Mouse (Mus musculus): ENCODE measurements around the gene Fmod.

Fmod gene

GRCm38 (mm10) chr1:134074606-134075005 is 37.6 kb downstream of the Fmod start:
- Histone ChIP-seq H3K27me3 (ENCODE audit: insufficient read depth, low read length) (peaks cover 30% of the 10 kb centered on the region), H3K4me3 (replicated peaks; ENCODE audit: low read length) (no peak overlapping the region), H3K36me3 (ENCODE audit: insufficient read depth, low read length) (peaks cover 42% of the 10 kb centered on the region), H3K4me1 (replicated peaks; ENCODE audit: low read depth, low read length) (peaks cover 56% of the 10 kb centered on the region), H3K9me3 (ENCODE audit: low read length) (no peaks in the 10 kb centered on the region)
- TF ChIP-seq CTCF (conservative IDR thresholded peaks at IDR 0.05; ENCODE audit: low read length) (no peak), POU5F1 (IDR thresholded peaks at IDR 0.05; ENCODE audit: borderline replicate concordance, low read length) (no peak), NANOG (IDR thresholded peaks at IDR 0.05; ENCODE audit: borderline replicate concordance, low read length) (no peak)

- no peak for TF ChIP-seq CTCF (conservative IDR thresholded peaks at IDR 0.05; ENCODE audit: low read length)
- TF ChIP-seq POU5F1 (IDR thresholded peaks at IDR 0.05; ENCODE audit: borderline replicate concordance, low read length), result no peak
- TF ChIP-seq NANOG (IDR thresholded peaks at IDR 0.05; ENCODE audit: borderline replicate concordance, low read length), result no peak
- peaks cover 42% of the 10 kb centered on the region for H3K36me3 ChIP-seq (ENCODE audit: insufficient read depth, low read length)
- peaks cover 27% of the 10 kb centered on the region for H3K27me3 ChIP-seq (ENCODE audit: insufficient read depth, low read length)
- H3K9me3 ChIP-seq (ENCODE audit: low read length), result no peaks in the 10 kb centered on the region
- H3K4me1 ChIP-seq (replicated peaks; ENCODE audit: low read depth, low read length), result peaks cover 57% of the 10 kb centered on the region
- no peak overlapping the region; the same call in 1 of the 2 replicates for H3K4me3 ChIP-seq (replicated peaks; ENCODE audit: low read length)
These were observed 38.5 kb downstream of the Fmod start for GRCm38 (mm10) chr1:134075532-134075931.

GRCm38 (mm10) chr1:134076789-134077188 is 39.7 kb downstream of the Fmod start:
- H3K27me3 ChIP-seq (ENCODE audit: insufficient read depth, low read length), result peaks cover 25% of the 10 kb centered on the region
- no peaks in the 10 kb centered on the region for H3K9me3 ChIP-seq (ENCODE audit: low read length)
- peak overlapping the region; percentile 29; the same call in 1 of the 2 replicates for H3K4me3 ChIP-seq (replicated peaks; ENCODE audit: low read length)
- peaks cover 42% of the 10 kb centered on the region for H3K36me3 ChIP-seq (ENCODE audit: insufficient read depth, low read length)
- no peak for TF ChIP-seq CTCF (conservative IDR thresholded peaks at IDR 0.05; ENCODE audit: low read length)
- no peak for TF ChIP-seq NANOG (IDR thresholded peaks at IDR 0.05; ENCODE audit: borderline replicate concordance, low read length)
- no peak for TF ChIP-seq POU5F1 (IDR thresholded peaks at IDR 0.05; ENCODE audit: borderline replicate concordance, low read length)
- peaks cover 57% of the 10 kb centered on the region for H3K4me1 ChIP-seq (replicated peaks; ENCODE audit: low read depth, low read length)

- H3K4me3 ChIP-seq (replicated peaks; ENCODE audit: low read length), result peak overlapping the region; percentile 89
- H3K27me3 ChIP-seq (ENCODE audit: insufficient read depth, low read length), result peaks cover 23% of the 10 kb centered on the region
- no peak for TF ChIP-seq POU5F1 (IDR thresholded peaks at IDR 0.05; ENCODE audit: borderline replicate concordance, low read length)
- TF ChIP-seq CTCF (conservative IDR thresholded peaks at IDR 0.05; ENCODE audit: low read length), result no peak
- TF ChIP-seq NANOG (IDR thresholded peaks at IDR 0.05; ENCODE audit: borderline replicate concordance, low read length), result no peak
- no peaks in the 10 kb centered on the region for H3K9me3 ChIP-seq (ENCODE audit: low read length)
- peaks cover 42% of the 10 kb centered on the region for H3K36me3 ChIP-seq (ENCODE audit: insufficient read depth, low read length)
- peaks cover 64% of the 10 kb centered on the region for H3K4me1 ChIP-seq (replicated peaks; ENCODE audit: low read depth, low read length)
These were observed 40.5 kb downstream of the Fmod start for GRCm38 (mm10) chr1:134077389-134078060.

GRCm38 (mm10) chr1:134078061-134078795 is 41.2 kb downstream of the Fmod start:
- no peaks in the 10 kb centered on the region for H3K9me3 ChIP-seq (ENCODE audit: low read length)
- peak overlapping the region; percentile 89 for H3K4me3 ChIP-seq (replicated peaks; ENCODE audit: low read length)
- peaks cover 17% of the 10 kb centered on the region for H3K27me3 ChIP-seq (ENCODE audit: insufficient read depth, low read length)
- TF ChIP-seq POU5F1 (IDR thresholded peaks at IDR 0.05; ENCODE audit: borderline replicate concordance, low read length) (no peak), NANOG (IDR thresholded peaks at IDR 0.05; ENCODE audit: borderline replicate concordance, low read length) (no peak), CTCF (conservative IDR thresholded peaks at IDR 0.05; ENCODE audit: low read length) (no peak)
- peaks cover 42% of the 10 kb centered on the region for H3K36me3 ChIP-seq (ENCODE audit: insufficient read depth, low read length)
- peaks cover 71% of the 10 kb centered on the region for H3K4me1 ChIP-seq (replicated peaks; ENCODE audit: low read depth, low read length)

GRCm38 (mm10) chr1:134078802-134079476 is 41.9 kb downstream of the Fmod start, which contains the start of gene Btg2:
Btg2 (minus strand) TSS chr1:134079120.
- TF ChIP-seq POU5F1 (IDR thresholded peaks at IDR 0.05; ENCODE audit: borderline replicate concordance, low read length) (no peak), NANOG (IDR thresholded peaks at IDR 0.05; ENCODE audit: borderline replicate concordance, low read length) (no peak), CTCF (conservative IDR thresholded peaks at IDR 0.05; ENCODE audit: low read length) (no peak)
- Histone ChIP-seq H3K4me1 (replicated peaks; ENCODE audit: low read depth, low read length) (peaks cover 78% of the 10 kb centered on the region), H3K4me3 (replicated peaks; ENCODE audit: low read length) (peak within 1 kb of the TSS; percentile 89)

GRCm38 (mm10) chr1:134079477-134080163 is 42.6 kb downstream of the Fmod start:
- TF ChIP-seq CTCF (conservative IDR thresholded peaks at IDR 0.05; ENCODE audit: low read length) (no peak), POU5F1 (IDR thresholded peaks at IDR 0.05; ENCODE audit: borderline replicate concordance, low read length) (no peak), NANOG (IDR thresholded peaks at IDR 0.05; ENCODE audit: borderline replicate concordance, low read length) (no peak)
- peak overlapping the region; percentile 89 for H3K4me3 ChIP-seq (replicated peaks; ENCODE audit: low read length)
- no peaks in the 10 kb centered on the region for H3K9me3 ChIP-seq (ENCODE audit: low read length)
- peaks cover 23% of the 10 kb centered on the region for H3K27me3 ChIP-seq (ENCODE audit: insufficient read depth, low read length)
- H3K4me1 ChIP-seq (replicated peaks; ENCODE audit: low read depth, low read length), result peaks cover 85% of the 10 kb centered on the region
- peaks cover 36% of the 10 kb centered on the region for H3K36me3 ChIP-seq (ENCODE audit: insufficient read depth, low read length)

More at GRCm38 (mm10) chr1:134078802-134079476, 41.9 kb downstream of the Fmod start, which contains the start of gene Btg2:
- Histone ChIP-seq H3K27me3 (ENCODE audit: insufficient read depth, low read length) (peaks cover 22% of the 10 kb centered on the region), H3K9me3 (ENCODE audit: low read length) (no peaks in the 10 kb centered on the region), H3K36me3 (ENCODE audit: insufficient read depth, low read length) (peaks cover 42% of the 10 kb centered on the region)
